Mouse (Mus musculus): ENCODE measurements around the gene Cenpp. TPM values are rescaled to one million over a fixed set of nuclear protein-coding genes. Genes with fewer than 3 reads are reported as not detected.

Cenpp gene
- polyA plus RNA-seq, 1 experiment from 2014 or later, result 24.7 TPM

DNA sequence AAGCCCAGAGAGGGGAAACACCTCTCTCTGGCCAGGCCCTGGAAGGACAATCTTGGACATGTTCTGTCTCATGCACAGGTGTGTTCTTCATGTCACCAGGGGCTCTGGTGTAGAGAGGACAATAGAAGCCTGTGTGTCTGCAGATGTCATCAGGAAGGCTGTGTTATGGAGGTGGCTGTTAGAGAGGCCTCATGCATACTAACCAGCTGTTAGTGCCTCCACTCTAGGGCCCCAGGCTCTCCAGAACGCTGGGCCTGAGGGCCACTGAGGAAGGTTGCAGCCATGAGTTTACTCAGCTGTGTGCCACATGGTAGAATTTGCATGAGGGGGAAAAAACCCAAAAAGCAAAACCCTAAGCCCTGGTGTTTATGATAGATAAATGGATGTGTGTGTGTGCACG is 185.0 kb downstream of the Cenpp start:
- Histone ChIP-seq H3K9ac (no peak overlapping the region), H3K9me3 (no peaks in the 10 kb centered on the region), H3K36me3 (peaks cover 14% of the 10 kb centered on the region; the same call in 1 of the 2 replicates), H3K4me3 (replicated peaks) (no peak overlapping the region), H3K4me2 (replicated peaks) (no peak overlapping the region), H3K27ac (no peak overlapping the region), H3K4me1 (replicated peaks) (no peaks in the 10 kb centered on the region), H3K27me3 (replicated peaks) (no peaks in the 10 kb centered on the region)
- ATAC-seq, result no peak
- 77% methylated on average over 2 of the region's 2 CpGs for WGBS

DNA sequence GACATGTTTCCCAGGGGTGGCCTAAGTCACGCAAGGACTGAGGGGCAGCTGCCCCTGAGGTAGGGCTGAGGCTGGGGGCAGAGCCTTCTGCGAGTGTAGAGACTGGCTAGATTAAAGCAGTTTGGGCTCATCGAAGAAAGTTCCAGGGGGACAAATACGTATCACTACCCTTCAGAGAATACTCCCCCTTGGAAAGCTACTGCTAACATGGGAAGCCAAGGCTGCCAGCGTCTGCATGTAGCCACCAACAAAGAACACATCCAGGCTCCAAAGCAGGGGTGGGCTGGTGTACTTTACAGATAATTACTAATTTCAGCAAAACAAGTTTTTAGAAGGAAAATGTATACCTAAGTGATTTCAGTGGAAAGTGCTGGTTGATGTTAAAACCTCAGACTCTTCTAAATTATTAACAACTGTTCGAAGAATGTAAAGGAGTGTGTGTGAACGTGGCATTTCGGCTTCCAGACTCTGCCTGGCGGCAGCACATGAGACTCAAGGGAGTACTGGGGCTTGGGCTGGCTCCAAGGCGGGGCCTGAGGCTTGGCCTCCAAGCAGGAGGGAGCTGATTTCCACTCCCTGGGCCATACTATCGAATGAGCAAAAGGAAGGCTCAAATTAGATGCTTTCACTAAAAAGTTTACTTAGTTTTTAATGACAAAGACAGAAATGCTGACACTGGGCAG is 186.1 kb downstream of the Cenpp start:
- Histone ChIP-seq H3K27ac (no peak overlapping the region), H3K4me1 (replicated peaks) (no peaks in the 10 kb centered on the region), H3K36me3 (peaks cover 17% of the 10 kb centered on the region; the same call in 1 of the 2 replicates), H3K9ac (no peak overlapping the region), H3K4me3 (replicated peaks) (no peak overlapping the region), H3K9me3 (no peaks in the 10 kb centered on the region), H3K4me2 (replicated peaks) (no peak overlapping the region), H3K27me3 (replicated peaks) (no peaks in the 10 kb centered on the region)
- WGBS, result 79% methylated on average over 11 of the region's 11 CpGs
- no peak for ATAC-seq

DNA sequence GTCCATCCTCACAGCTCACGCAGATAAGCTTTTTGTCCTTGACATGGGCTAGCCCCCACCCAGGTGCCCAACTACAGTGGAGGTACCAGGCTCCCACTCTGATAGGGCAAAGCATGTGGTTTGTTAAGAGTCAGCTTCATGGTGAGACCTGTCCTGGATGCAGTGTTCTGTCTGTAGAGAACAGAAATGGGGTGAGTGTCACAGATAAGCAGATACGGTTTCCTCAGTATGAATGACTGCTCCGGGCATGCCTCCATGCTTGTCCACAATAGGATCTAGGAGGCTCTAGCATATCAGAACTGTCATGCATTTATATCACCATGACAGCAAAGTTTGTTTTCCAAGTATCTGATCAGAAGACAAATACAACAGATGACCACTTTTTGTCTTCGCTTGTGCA is 186.7 kb downstream of the Cenpp start:
- no peak overlapping the region for H3K9ac ChIP-seq
- peaks cover 17% of the 10 kb centered on the region; the same call in 1 of the 2 replicates for H3K36me3 ChIP-seq
- H3K4me2 ChIP-seq (replicated peaks), result no peak overlapping the region
- ATAC-seq, result no peak
- no peak overlapping the region for H3K4me3 ChIP-seq (replicated peaks)
- no peaks in the 10 kb centered on the region for H3K4me1 ChIP-seq (replicated peaks)
- H3K9me3 ChIP-seq, result no peaks in the 10 kb centered on the region
- no peak overlapping the region for H3K27ac ChIP-seq
- no peaks in the 10 kb centered on the region for H3K27me3 ChIP-seq (replicated peaks)
- WGBS, result 96% methylated on average over 4 of the region's 4 CpGs

DNA sequence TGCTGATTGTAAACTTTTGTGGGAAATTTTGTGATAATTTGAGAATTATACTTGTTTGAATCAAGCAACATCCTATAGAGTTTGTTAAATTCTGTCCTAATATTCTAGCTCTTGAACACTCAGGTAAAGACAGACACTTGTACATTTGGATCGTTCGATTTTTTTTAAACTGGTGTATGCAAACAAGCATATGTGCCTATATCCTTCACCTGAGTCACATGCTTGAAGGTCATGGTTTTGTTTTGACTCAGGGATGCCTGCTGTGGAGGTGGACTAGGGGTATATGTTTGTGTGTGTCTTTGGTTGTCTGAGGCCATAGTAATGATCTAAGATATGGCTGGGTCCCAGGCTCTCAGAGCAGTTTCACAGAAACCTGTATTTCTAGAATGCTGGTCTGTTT is 189.7 kb downstream of the Cenpp start:
- H3K27ac ChIP-seq, result no peak overlapping the region
- H3K4me1 ChIP-seq (replicated peaks), result no peaks in the 10 kb centered on the region
- H3K27me3 ChIP-seq (replicated peaks), result no peaks in the 10 kb centered on the region
- no peak for ATAC-seq
- no peaks in the 10 kb centered on the region for H3K9me3 ChIP-seq
- H3K4me3 ChIP-seq (replicated peaks), result no peak overlapping the region
- no peak overlapping the region for H3K4me2 ChIP-seq (replicated peaks)
- WGBS, result 91% methylated on average over 2 of the region's 2 CpGs
- no peak overlapping the region for H3K9ac ChIP-seq
- H3K36me3 ChIP-seq, result peaks cover 17% of the 10 kb centered on the region; the same call in 1 of the 2 replicates

DNA sequence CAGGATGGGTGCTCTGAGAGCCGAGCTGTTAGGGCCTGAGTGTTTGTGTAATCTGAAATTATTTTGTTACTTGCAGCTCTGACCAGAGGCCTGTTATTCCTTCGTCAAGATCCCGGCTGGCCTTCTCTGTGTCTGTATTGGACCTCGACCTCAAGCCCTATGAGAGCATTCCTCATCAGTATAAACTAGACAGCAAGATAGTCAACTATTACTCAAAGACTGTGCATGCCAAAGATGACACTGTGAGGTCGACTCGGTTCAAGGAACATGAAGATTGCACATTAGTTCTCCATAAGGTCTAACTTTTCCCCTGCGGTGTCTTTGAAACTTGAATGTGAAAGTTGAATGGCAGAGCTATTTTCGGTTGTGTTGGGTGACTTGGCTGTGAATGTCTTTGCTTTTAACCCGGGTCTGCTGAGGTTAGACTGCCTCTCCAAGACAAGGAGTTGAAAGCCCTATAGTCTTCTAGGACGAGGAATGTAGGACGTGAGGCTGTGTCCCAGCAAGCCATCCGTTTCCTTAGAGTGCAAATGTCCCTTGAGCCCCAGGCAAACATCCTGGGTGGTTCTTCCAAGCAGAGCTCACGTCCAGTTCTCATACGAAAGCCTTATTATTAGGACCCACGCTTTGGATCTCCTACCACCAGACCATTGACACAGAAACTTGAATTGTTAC is 191.0 kb downstream of the Cenpp start:
- no peak overlapping the region for H3K4me2 ChIP-seq (replicated peaks)
- no peak for ATAC-seq
- H3K36me3 ChIP-seq, result peaks cover 17% of the 10 kb centered on the region; the same call in 1 of the 2 replicates
- H3K27ac ChIP-seq, result no peak overlapping the region
- H3K27me3 ChIP-seq (replicated peaks), result no peaks in the 10 kb centered on the region
- H3K4me1 ChIP-seq (replicated peaks), result no peaks in the 10 kb centered on the region
- no peak overlapping the region for H3K9ac ChIP-seq
- H3K4me3 ChIP-seq (replicated peaks), result no peak overlapping the region
- H3K9me3 ChIP-seq, result no peaks in the 10 kb centered on the region
- 83% methylated on average over 15 of the region's 15 CpGs for WGBS

DNA sequence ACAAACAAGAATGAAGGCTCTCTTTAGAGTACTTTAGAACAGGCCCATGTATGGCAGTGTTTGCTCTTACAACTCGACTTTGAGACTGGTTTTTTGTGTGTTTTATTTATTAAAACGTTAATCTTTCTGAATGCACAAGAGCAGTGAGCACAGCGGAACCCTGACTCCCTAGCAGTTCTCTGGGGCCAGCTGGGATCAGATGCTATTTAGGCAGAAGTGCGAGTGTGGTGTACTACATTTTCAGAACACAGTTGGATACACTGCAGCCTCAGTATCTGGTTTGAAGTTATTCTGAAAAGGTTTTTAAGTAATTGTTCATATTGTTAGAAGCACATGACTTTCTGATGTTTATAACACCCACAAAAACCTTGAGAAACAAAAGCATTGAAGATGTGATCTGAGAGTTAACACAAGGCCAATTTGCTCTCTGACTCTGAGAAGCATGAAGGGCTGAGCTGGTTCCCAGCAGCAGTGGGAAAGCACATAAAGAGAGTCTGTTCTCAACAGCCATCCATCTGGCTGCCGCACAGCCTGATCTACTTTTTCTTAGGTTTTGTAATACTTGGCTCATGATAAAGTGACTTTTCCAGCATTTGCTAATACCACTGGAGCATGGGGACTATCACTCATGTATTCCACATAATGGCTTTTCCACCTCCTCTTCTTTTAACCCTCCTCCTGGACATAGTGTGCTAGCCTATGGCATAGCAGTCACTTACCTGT is 191.7 kb downstream of the Cenpp start:
- WGBS, result 66% methylated on average over 5 of the region's 5 CpGs
- Histone ChIP-seq H3K27ac (no peak overlapping the region), H3K4me1 (replicated peaks) (no peaks in the 10 kb centered on the region), H3K4me2 (replicated peaks) (no peak overlapping the region), H3K4me3 (replicated peaks) (no peak overlapping the region), H3K9me3 (no peaks in the 10 kb centered on the region), H3K9ac (no peak overlapping the region), H3K36me3 (peaks cover 17% of the 10 kb centered on the region; the same call in 1 of the 2 replicates), H3K27me3 (replicated peaks) (no peaks in the 10 kb centered on the region)
- ATAC-seq, result no peak

DNA sequence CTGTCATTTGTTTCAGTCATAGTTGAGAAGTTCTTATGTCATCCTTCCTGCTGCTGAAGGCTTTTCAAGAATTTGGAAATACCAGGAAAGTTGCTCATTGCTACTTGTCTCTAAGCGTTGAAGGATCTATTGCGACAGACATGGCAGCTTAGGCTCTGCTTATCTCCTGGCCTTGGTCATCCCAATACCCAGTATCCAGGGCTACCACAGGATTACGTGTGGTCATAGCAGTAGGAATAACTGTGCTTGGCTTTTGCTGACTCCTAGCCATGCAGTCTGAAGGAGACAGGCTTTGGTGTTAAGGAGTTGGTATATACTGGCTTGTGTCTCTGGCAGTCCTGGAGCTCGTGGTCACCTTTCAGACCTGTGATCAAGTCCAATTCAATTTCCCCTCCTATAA is 192.3 kb downstream of the Cenpp start:
- H3K9ac ChIP-seq, result no peak overlapping the region
- H3K4me2 ChIP-seq (replicated peaks), result no peak overlapping the region
- 85% methylated on average over 4 of the region's 4 CpGs for WGBS
- H3K36me3 ChIP-seq, result peaks cover 17% of the 10 kb centered on the region; the same call in 1 of the 2 replicates
- no peaks in the 10 kb centered on the region for H3K9me3 ChIP-seq
- H3K27ac ChIP-seq, result no peak overlapping the region
- no peak for ATAC-seq
- no peaks in the 10 kb centered on the region for H3K4me1 ChIP-seq (replicated peaks)
- H3K4me3 ChIP-seq (replicated peaks), result no peak overlapping the region
- no peaks in the 10 kb centered on the region for H3K27me3 ChIP-seq (replicated peaks)

DNA sequence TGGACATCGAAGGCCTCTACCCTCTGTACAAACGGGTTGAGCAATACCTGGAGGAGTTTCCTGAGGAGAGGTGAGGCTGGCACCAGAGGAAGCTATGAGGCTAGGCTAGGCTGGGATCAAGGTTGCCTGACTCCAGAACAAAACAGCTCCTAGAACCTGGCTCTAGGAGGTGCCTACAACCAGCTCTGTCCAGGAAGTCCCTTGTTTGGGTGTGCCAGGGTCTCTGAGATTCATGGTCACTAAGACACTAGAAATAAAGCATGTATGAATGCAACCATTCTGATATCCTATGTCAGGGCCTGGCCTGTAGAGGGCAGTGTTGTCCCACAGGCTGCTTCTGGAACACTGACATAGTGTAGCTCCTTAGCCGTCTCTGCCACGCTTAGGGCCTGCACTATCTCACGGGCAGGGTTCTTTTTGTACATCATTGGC is 203.3 kb downstream of the Cenpp start:
- 41% methylated on average over 5 of the region's 5 CpGs for WGBS

DNA sequence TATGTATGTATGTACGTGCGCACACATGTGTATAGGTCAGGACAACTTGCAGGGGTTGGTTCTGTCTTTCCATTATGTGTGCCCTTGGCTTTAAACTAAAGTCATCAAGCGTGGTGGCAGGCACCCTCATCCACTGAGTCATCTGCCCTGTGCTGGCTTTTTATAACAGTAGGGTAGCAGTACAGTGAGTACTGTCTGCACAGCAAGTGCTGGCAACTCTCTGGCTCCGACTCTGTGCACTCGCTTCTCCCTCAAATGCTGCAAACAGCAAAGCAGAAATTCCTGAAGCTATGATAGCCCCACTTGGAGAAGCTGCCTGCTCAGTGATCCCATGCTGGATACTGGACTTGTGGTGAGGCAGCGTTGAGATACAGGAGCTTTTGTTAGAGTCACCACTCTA is 208.1 kb downstream of the Cenpp start:
- Histone ChIP-seq H3K4me1 (replicated peaks) (no peaks in the 10 kb centered on the region), H3K4me3 (replicated peaks) (no peak overlapping the region), H3K9ac (no peak overlapping the region), H3K27me3 (replicated peaks) (no peaks in the 10 kb centered on the region), H3K4me2 (replicated peaks) (no peak overlapping the region), H3K36me3 (peaks cover 14% of the 10 kb centered on the region), H3K27ac (no peak overlapping the region), H3K9me3 (no peaks in the 10 kb centered on the region)
- WGBS, result 94% methylated on average over 6 of the region's 6 CpGs
- no peak for ATAC-seq

More for the DNA sequence above, 203.3 kb downstream of the Cenpp start:
- Histone ChIP-seq H3K4me2 (replicated peaks) (no peak overlapping the region), H3K36me3 (peaks cover 11% of the 10 kb centered on the region), H3K27ac (no peak overlapping the region), H3K4me3 (replicated peaks) (no peak overlapping the region), H3K9me3 (no peaks in the 10 kb centered on the region), H3K9ac (no peak overlapping the region), H3K4me1 (replicated peaks) (no peaks in the 10 kb centered on the region), H3K27me3 (replicated peaks) (no peaks in the 10 kb centered on the region)
- ATAC-seq, result peak; percentile 83

DNA sequence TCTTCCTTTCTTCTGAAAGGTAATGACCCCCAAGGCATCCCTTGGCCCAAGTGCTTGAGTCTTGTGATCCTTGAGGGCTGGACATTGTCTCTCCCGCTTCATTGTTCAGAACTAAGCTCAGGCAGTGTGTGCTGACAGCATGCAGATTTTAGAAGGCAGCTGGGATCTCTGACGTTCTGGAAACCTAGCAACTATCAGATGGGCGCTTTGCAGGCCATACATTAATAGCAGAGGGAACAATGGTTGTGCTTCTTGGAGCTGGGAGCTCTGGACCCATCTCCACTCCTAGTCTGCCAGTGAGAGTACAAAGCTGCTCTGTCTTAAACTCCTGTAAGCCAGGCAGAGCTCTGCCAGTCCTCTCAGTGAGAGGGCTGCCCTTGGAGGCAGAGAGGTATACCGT is 216.4 kb downstream of the Cenpp start:
- no peak for ATAC-seq
- Histone ChIP-seq H3K27me3 (replicated peaks) (no peaks in the 10 kb centered on the region), H3K4me1 (replicated peaks) (no peaks in the 10 kb centered on the region), H3K27ac (no peak overlapping the region), H3K4me2 (replicated peaks) (no peak overlapping the region), H3K9me3 (no peaks in the 10 kb centered on the region), H3K4me3 (replicated peaks) (no peak overlapping the region), H3K36me3 (peaks cover 14% of the 10 kb centered on the region; the same call in 1 of the 2 replicates), H3K9ac (no peak overlapping the region)
- WGBS, result 73% methylated on average over 4 of the region's 4 CpGs

DNA sequence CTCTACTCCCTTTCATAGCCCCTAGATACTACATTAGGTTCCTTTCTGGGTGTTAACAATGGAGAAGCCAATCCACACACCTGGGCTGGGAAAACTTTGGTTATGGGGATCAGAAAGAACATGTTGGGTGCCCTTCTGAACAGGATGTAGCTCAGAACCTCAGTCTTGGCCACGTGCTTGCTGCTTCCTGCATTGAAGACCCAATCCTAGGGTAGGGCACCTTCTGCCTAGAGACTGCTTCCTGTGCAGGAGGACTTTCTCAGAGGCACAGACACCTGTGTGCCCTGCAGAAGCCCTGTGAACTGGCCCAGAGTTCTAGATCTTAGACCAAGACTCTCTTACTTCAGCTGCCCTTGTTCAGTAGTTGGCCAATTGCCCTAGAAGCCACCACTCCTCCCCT is 216.8 kb downstream of the Cenpp start:
- Histone ChIP-seq H3K27ac (no peak overlapping the region), H3K4me2 (replicated peaks) (no peak overlapping the region), H3K9ac (no peak overlapping the region), H3K27me3 (replicated peaks) (no peaks in the 10 kb centered on the region), H3K4me3 (replicated peaks) (no peak overlapping the region), H3K9me3 (no peaks in the 10 kb centered on the region), H3K36me3 (peaks cover 14% of the 10 kb centered on the region; the same call in 1 of the 2 replicates), H3K4me1 (replicated peaks) (no peaks in the 10 kb centered on the region)
- no peak for ATAC-seq
- WGBS, result 92% methylated on average over 1 of the region's 1 CpGs

DNA sequence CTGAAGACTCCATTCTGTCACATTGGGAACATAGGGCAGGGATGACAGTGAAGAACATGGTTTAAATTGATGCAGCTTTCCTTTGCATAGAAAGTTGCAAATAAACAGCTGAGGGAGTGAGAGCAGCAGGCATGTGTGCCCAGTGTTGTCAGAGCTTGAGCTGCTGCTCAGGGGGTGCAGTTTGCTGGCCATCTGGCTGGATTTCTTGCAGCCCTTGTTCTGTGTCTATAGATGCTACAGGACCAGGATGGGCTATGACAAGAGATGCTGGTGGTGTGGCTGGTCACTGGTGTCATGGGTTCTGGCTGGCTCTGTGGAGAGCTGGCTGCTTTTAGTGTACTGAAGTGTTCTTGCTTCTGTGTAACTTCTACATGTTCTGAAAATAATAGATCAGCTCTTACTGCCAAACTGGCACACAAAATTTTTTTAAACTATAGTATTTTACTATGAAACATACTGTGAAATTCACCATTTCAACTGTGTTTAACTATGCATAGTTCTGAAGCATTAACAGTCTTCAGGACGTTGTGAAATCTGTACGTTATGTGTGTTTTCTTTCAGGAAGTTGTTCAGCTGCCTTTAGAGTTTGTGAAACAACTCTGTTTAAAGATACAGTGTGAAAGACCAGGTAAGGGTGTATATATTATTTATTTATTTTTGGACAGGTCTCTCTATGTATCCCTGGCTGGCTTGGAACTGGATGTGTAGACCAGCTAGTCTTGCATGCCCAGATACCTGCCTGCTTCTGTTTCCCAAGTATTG is 219.1 kb downstream of the Cenpp start:
- ATAC-seq, result no peak
- Histone ChIP-seq H3K4me1 (replicated peaks) (peaks cover 7% of the 10 kb centered on the region), H3K9me3 (no peaks in the 10 kb centered on the region), H3K36me3 (peaks cover 14% of the 10 kb centered on the region; the same call in 1 of the 2 replicates), H3K4me3 (replicated peaks) (no peak overlapping the region), H3K27me3 (replicated peaks) (no peaks in the 10 kb centered on the region), H3K27ac (no peak overlapping the region), H3K4me2 (replicated peaks) (no peak overlapping the region), H3K9ac (no peak overlapping the region)
- WGBS, result 91% methylated on average over 2 of the region's 2 CpGs

Data from intestine, embryonic 15.5 days (tissue).